9 mouse cellular contexts compared by ENCODE assay signal in the genomic region with DNA sequence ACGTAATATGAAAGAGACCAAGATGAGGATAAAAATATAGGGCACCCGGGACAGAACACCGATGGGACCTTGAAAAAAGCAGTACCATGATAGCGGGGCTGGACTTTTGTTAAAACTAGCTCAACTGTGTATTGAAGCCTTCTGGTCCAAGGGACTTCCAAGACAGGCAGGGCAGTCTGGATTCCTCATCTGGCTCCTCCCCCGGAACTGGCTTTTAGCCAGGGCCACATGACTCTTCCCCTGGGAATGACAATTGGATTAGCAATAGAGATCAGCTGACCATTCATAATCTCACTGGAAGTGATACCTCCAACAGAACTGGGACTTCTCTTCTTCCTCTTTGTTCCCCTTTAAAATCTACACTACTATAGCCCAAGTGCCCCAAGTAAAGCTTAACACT. TPM values are rescaled to one million over a fixed set of nuclear protein-coding genes. Genes with fewer than 3 reads are reported as not detected.
DNase-seq lines count a peak whose midpoint lies in the region; ATAC-seq and TF ChIP-seq lines count a peak whose summit lies in the region.
"Had no signal": no experiment of that assay in that cellular context is flagged by ENCODE, and none has a peak within 500 bp of the region (broad histone marks: within the 10 kb centered on the region; RNA-seq: fewer than 3 reads in every experiment).

No protein-coding gene starts in this region.

- 63% methylated on average over 5 of the region's 5 CpGs for WGBS in hindbrain, postnatal 0 days
- WGBS in hindbrain, embryonic 14.5 days = 77% methylated on average over 5 of the region's 5 CpGs
- WGBS in heart, adult 2 months = 59% methylated on average over 5 of the region's 5 CpGs
- 83% methylated on average over 5 of the region's 5 CpGs for WGBS in lung, postnatal 0 days
- WGBS in forebrain, embryonic 10.5 days = 82% methylated on average over 5 of the region's 5 CpGs

- peak; percentile 68 for DNase-seq in hindbrain, postnatal 0 days (ENCODE audit: low spot score)
- DNase-seq in hindbrain, embryonic 14.5 days (ENCODE audit: low spot score) = no peak
- peak; percentile 88 for DNase-seq in adrenal gland, adult 2 months
- DNase-seq in heart, adult 2 months = peak; percentile 78 to 82
- peak; percentile 48 for DNase-seq in lung, postnatal 0 days (ENCODE audit: low spot score)
- DNase-seq in testis, postnatal 14 days (ENCODE audit: low spot score) = no peak
- no peak for DNase-seq in frontal cortex, postnatal 36 days (ENCODE audit: low spot score in 2 of 2)
- no peak for DNase-seq in forebrain, embryonic 10.5 days (ENCODE audit: extremely low spot score, low spot score)

- TF ChIP-seq CTCF in hindbrain, postnatal 0 days (IDR thresholded peaks at IDR 0.05; ENCODE audit: low read depth) = no peak
- no peak for TF ChIP-seq CTCF in heart, adult 2 months (IDR thresholded peaks at IDR 0.05)
- no peak for TF ChIP-seq CTCF in lung, postnatal 0 days (IDR thresholded peaks at IDR 0.05)

- no peak overlapping the region for H3K4me3 ChIP-seq in hindbrain, postnatal 0 days (ENCODE audit: low read length)
- H3K4me3 ChIP-seq in hindbrain, embryonic 14.5 days (replicated peaks; ENCODE audit: low read length) = no peak overlapping the region
- H3K4me3 ChIP-seq in heart, adult 2 months = no peak overlapping the region
- no peak overlapping the region for H3K4me3 ChIP-seq in lung, postnatal 0 days (ENCODE audit: low read depth, low read length)
- H3K4me3 ChIP-seq in forebrain, embryonic 10.5 days = no peak overlapping the region
- H3K4me3 ChIP-seq: hindbrain, embryonic 15.5 days had no signal

- H3K27ac ChIP-seq in hindbrain, postnatal 0 days = no peak overlapping the region
- H3K27ac ChIP-seq in hindbrain, embryonic 14.5 days = no peak overlapping the region
- no peak overlapping the region for H3K27ac ChIP-seq in heart, adult 2 months
- H3K27ac ChIP-seq in lung, postnatal 0 days (ENCODE audit: low read length) = peak overlapping the region; percentile 51; the same call in 1 of the 2 replicates
- H3K27ac ChIP-seq in forebrain, embryonic 10.5 days = no peak overlapping the region
- H3K27ac ChIP-seq: hindbrain, embryonic 15.5 days had no signal

- ATAC-seq in hindbrain, postnatal 0 days = no peak
- no peak for ATAC-seq in hindbrain, embryonic 14.5 days (ENCODE audit: low FRiP score)
- peak; percentile 65 for ATAC-seq in lung, postnatal 0 days

- H3K9ac ChIP-seq in hindbrain, postnatal 0 days (replicated peaks; ENCODE audit: low read length) = no peak overlapping the region
- no peak overlapping the region for H3K9ac ChIP-seq in hindbrain, embryonic 14.5 days
- no peak overlapping the region for H3K9ac ChIP-seq in heart, adult 2 months (ENCODE audit: low read depth, low read length)
- H3K9ac ChIP-seq in lung, postnatal 0 days (replicated peaks; ENCODE audit: low read depth) = no peak overlapping the region
- H3K9ac ChIP-seq: hindbrain, embryonic 15.5 days had no signal

- no peak for TF ChIP-seq EP300 in heart, adult 2 months (IDR thresholded peaks at IDR 0.05; ENCODE audit: insufficient read depth, low read depth, low read length)
- no peak for TF ChIP-seq EP300 in lung, postnatal 0 days (IDR thresholded peaks at IDR 0.05)

- peaks cover 15% of the 10 kb centered on the region for H3K4me1 ChIP-seq in hindbrain, postnatal 0 days (ENCODE audit: insufficient read depth, low read length)
- H3K4me1 ChIP-seq in hindbrain, embryonic 14.5 days (replicated peaks; ENCODE audit: control insufficient read depth, insufficient read depth, low read length) = peaks cover 13% of the 10 kb centered on the region; the same call in 1 of the 2 replicates
- H3K4me1 ChIP-seq in heart, adult 2 months (ENCODE audit: control insufficient read depth, insufficient read depth, low read length) = no peaks in the 10 kb centered on the region
- no peaks in the 10 kb centered on the region for H3K4me1 ChIP-seq in lung, postnatal 0 days (ENCODE audit: insufficient read depth, low read depth, low read length)
- H3K4me1 ChIP-seq in forebrain, embryonic 10.5 days = peaks cover 48% of the 10 kb centered on the region

- H3K9me3 ChIP-seq in hindbrain, postnatal 0 days (ENCODE audit: low read length) = no peaks in the 10 kb centered on the region
- H3K9me3 ChIP-seq in hindbrain, embryonic 14.5 days (ENCODE audit: control insufficient read depth, low read length) = no peaks in the 10 kb centered on the region
- no peaks in the 10 kb centered on the region for H3K9me3 ChIP-seq in lung, postnatal 0 days (ENCODE audit: low read length)
- H3K9me3 ChIP-seq in forebrain, embryonic 10.5 days = no peaks in the 10 kb centered on the region
- H3K9me3 ChIP-seq: hindbrain, embryonic 15.5 days had no signal

- H3K27me3 ChIP-seq in hindbrain, postnatal 0 days (ENCODE audit: insufficient read depth, low read length) = no peaks in the 10 kb centered on the region
- H3K27me3 ChIP-seq in hindbrain, embryonic 14.5 days (ENCODE audit: control insufficient read depth, insufficient read depth, low read length) = no peaks in the 10 kb centered on the region
- no peaks in the 10 kb centered on the region for H3K27me3 ChIP-seq in heart, adult 2 months (ENCODE audit: control insufficient read depth, insufficient read depth, low read length)
- H3K27me3 ChIP-seq in lung, postnatal 0 days (replicated peaks; ENCODE audit: insufficient read depth, low read length) = no peaks in the 10 kb centered on the region
- no peaks in the 10 kb centered on the region for H3K27me3 ChIP-seq in forebrain, embryonic 10.5 days (ENCODE audit: poor library complexity, severe bottlenecking)
- H3K27me3 ChIP-seq: hindbrain, embryonic 15.5 days had no signal

- intact Hi-C loops in heart, adult 2 months (cut with DNase I) = no loop called here

- H3K4me2 ChIP-seq in hindbrain, postnatal 0 days (ENCODE audit: low read depth, low read length) = no peak overlapping the region
- no peak overlapping the region for H3K4me2 ChIP-seq in hindbrain, embryonic 14.5 days (replicated peaks)
- H3K4me2 ChIP-seq in lung, postnatal 0 days (replicated peaks; ENCODE audit: low read depth, low read length) = no peak overlapping the region
- H3K4me2 ChIP-seq: hindbrain, embryonic 15.5 days had no signal

- no peak for TF ChIP-seq POLR2A in heart, adult 2 months (IDR thresholded peaks at IDR 0.05; ENCODE audit: insufficient read depth, low read depth, low read length)

- no peaks in the 10 kb centered on the region for H3K79me2 ChIP-seq in heart, adult 2 months (replicated peaks; ENCODE audit: control insufficient read depth, insufficient read depth, low read length)

- H3K36me3 ChIP-seq in hindbrain, postnatal 0 days (ENCODE audit: insufficient read depth, low read length) = no peaks in the 10 kb centered on the region
- H3K36me3 ChIP-seq in hindbrain, embryonic 14.5 days (replicated peaks; ENCODE audit: control insufficient read depth, insufficient read depth) = no peaks in the 10 kb centered on the region
- H3K36me3 ChIP-seq in heart, adult 2 months (ENCODE audit: control insufficient read depth, insufficient read depth, low read length) = no peaks in the 10 kb centered on the region
- no peaks in the 10 kb centered on the region for H3K36me3 ChIP-seq in lung, postnatal 0 days (ENCODE audit: insufficient read depth, low read length)
- no peaks in the 10 kb centered on the region for H3K36me3 ChIP-seq in forebrain, embryonic 10.5 days (replicated peaks)
- H3K36me3 ChIP-seq: hindbrain, embryonic 15.5 days had no signal

RNA-seq across cellular contexts. Expression of a gene that starts 21.0 kb away (rescaled TPM):
- total RNA-seq in hindbrain, postnatal 0 days (2014; rRNA removed) = 75.7 and 75.8 TPM in 2 replicates
- 15.3 and 15.8 TPM in 2 replicates for polyA plus RNA-seq in hindbrain, postnatal 0 days (2015; fragmentation: Nextera tagmentation; extraction: Ambion mirVana)
- 37.6 and 40.9 TPM in 2 replicates for polyA plus RNA-seq in hindbrain, embryonic 14.5 days (2014; fragmentation: Nextera tagmentation; extraction: Ambion mirVana)
- total RNA-seq in adrenal gland, adult 2 months (2021) = 100 to 1,000 TPM in 1 of 2 experiments, 10 to 100 TPM in 1; 70.1 to 200 TPM
- 6.8 and 12.3 TPM in 2 replicates for polyA plus RNA-seq in adrenal gland, adult 2 months (2012; rRNA removed)
- total RNA-seq in heart, adult 2 months (2021) = 10 to 100 TPM; 83.4 to 97.3 TPM
- polyA plus RNA-seq in heart, adult 2 months (2012; rRNA removed) = 15.3 and 29.5 TPM in 2 replicates
- polyA plus RNA-seq in lung, postnatal 0 days (2015; fragmentation: Nextera tagmentation; extraction: Ambion mirVana) = 5.9 and 6.8 TPM in 2 replicates
- 2.4 and 2.5 TPM in 2 replicates for polyA plus RNA-seq in forebrain, embryonic 10.5 days (2016; fragmentation: Nextera tagmentation; extraction: Ambion mirVana)

Comparison
In these comparisons a context has a peak if more than half of its experiments do, and no peak if none do; other contexts are left out.
1. DNase-seq: peak in hindbrain, postnatal 0 days (single experiment), adrenal gland, adult 2 months (single experiment), heart, adult 2 months (2 of 2) and lung, postnatal 0 days (single experiment); none in hindbrain, embryonic 14.5 days (single experiment), testis, postnatal 14 days (single experiment), frontal cortex, postnatal 36 days (0 of 2) and forebrain, embryonic 10.5 days (single experiment).